Mouse (Mus musculus): ENCODE results near the gene Pdzd2. TPM values are rescaled to one million over a fixed set of nuclear protein-coding genes. Genes with fewer than 3 reads are reported as not detected.

Pdzd2 gene
- polyA plus RNA-seq, 1 experiment from 2014 or later: 14.3 TPM

DNA sequence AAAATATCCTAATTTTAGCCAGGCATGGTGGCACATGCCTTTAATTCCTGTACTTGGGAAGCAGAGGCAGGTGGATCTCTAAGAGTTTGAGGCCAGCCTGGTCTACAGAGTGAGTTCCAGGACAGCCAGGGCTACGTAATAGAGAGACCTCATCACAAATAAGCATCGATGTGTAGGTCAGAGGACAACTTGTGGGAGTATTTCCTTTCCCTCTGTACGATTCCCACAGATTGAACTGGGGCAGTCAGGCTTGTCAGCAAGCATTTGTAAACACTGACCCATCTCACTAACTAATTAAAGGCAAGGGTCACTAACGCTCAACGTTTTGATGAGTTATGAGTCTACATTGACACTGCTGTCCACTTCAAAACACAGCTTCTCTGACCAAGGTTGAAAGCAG is 425.1 kb downstream of the Pdzd2 start:
- ATAC-seq: no peak
- Histone ChIP-seq H3K4me3 (replicated peaks) (no peak overlapping the region), H3K4me1 (replicated peaks) (no peaks in the 10 kb centered on the region), H3K9me3 (no peaks in the 10 kb centered on the region), H3K36me3 (no peaks in the 10 kb centered on the region), H3K4me2 (replicated peaks) (no peak overlapping the region), H3K9ac (no peak overlapping the region), H3K27ac (no peak overlapping the region), H3K27me3 (replicated peaks) (no peaks in the 10 kb centered on the region)
- WGBS: 73% methylated on average over 5 of the region's 5 CpGs

DNA sequence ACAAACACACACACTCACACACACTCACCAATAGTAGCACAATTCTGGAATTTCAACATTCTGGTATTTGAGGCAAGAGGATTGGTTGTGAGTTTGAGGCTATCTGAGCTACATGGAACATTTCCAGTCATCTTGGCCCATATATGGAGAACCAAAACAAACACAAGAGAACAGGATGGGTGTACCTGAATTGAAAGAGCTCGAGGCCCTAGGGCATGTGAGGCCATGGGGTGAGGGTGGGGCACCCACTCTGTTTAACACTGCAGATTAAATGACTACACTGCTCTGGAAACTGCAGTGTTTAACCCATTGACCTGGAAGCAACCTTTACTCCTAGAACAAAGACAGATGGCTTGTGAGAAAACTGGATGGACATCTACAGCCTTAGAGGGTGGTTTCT is 426.5 kb downstream of the Pdzd2 start:
- WGBS: 15% methylated on average over 1 of the region's 1 CpGs
- no peak overlapping the region for H3K27ac ChIP-seq
- no peaks in the 10 kb centered on the region for H3K9me3 ChIP-seq
- no peaks in the 10 kb centered on the region for H3K4me1 ChIP-seq (replicated peaks)
- H3K4me2 ChIP-seq (replicated peaks): no peak overlapping the region
- H3K27me3 ChIP-seq (replicated peaks): no peaks in the 10 kb centered on the region
- no peak overlapping the region for H3K4me3 ChIP-seq (replicated peaks)
- H3K9ac ChIP-seq: no peak overlapping the region
- peak; percentile 77 for ATAC-seq
- H3K36me3 ChIP-seq: no peaks in the 10 kb centered on the region

- Histone ChIP-seq H3K9me3 (no peaks in the 10 kb centered on the region), H3K4me2 (replicated peaks) (no peak overlapping the region), H3K27me3 (replicated peaks) (no peaks in the 10 kb centered on the region), H3K9ac (no peak overlapping the region), H3K4me3 (replicated peaks) (no peak overlapping the region), H3K27ac (no peak overlapping the region), H3K4me1 (replicated peaks) (0 out of 2 replicates have a peak, but pooled peaks cover under 1% of the 10 kb centered on the region), H3K36me3 (no peaks in the 10 kb centered on the region)
- no peak for ATAC-seq
- WGBS: 89% methylated on average over 7 of the region's 7 CpGs
Observed at GRCm38 (mm10) chr15:12311465-12311864, 428.3 kb downstream of the Pdzd2 start.

GRCm38 (mm10) chr15:12310676-12311075 is 429.0 kb downstream of the Pdzd2 start:
- Histone ChIP-seq H3K36me3 (no peaks in the 10 kb centered on the region), H3K4me3 (replicated peaks) (no peak overlapping the region), H3K27ac (no peak overlapping the region), H3K9me3 (no peaks in the 10 kb centered on the region), H3K4me2 (replicated peaks) (no peak overlapping the region), H3K9ac (no peak overlapping the region), H3K4me1 (replicated peaks) (0 out of 2 replicates have a peak, but pooled peaks cover 2% of the 10 kb centered on the region), H3K27me3 (replicated peaks) (no peaks in the 10 kb centered on the region)
- ATAC-seq: no peak
- WGBS: 81% methylated on average over 4 of the region's 4 CpGs

Other genes with a start within 250 kb of the Pdzd2 start
- gene 6030458C11Rik, start 84.7 kb upstream of the Pdzd2 start, polyA plus RNA-seq (2015; fragmentation: Nextera tagmentation; extraction: Ambion mirVana): 30.5 and 31.7 TPM in 2 replicates
- gene Drosha, start 84.9 kb upstream of the Pdzd2 start, polyA plus RNA-seq (2015; fragmentation: Nextera tagmentation; extraction: Ambion mirVana): 28.3 and 29.9 TPM in 2 replicates